Mouse (Mus musculus) G1E (cell line): Measurements from ENCODE around the gene Sec24d. TPM values are rescaled to one million over a fixed set of nuclear protein-coding genes. Genes with fewer than 3 reads are reported as not detected.

ENCODE experiments used
- ATAC-seq: 2 replicates; pipeline ENCODE4 v1.8.0; 2016; ENCODE audit warnings: mild to moderate bottlenecking; ENCODE audit not compliant: insufficient number of reproducible peaks, poor library complexity, low FRiP score, severe bottlenecking; ENCODE audit errors: extremely low read depth
- DNase-seq: peaks from one replicate; pipeline ENCODE4 v3.0.0; 2012; ENCODE audit warnings: low spot score
- H3K27me3 ChIP-seq: 2 replicates; pipeline ENCODE4 v1.6.1; 2012; ENCODE audit warnings: mild to moderate bottlenecking, low read length, inconsistent platforms; ENCODE audit not compliant: insufficient read depth
- H3K36me3 ChIP-seq: replicated peaks from 2 replicates; pipeline ENCODE3; 2012; ENCODE audit warnings: mild to moderate bottlenecking, inconsistent platforms
- H3K4me1 ChIP-seq: 2 replicates; pipeline ENCODE4 v1.6.1; 2012; ENCODE audit warnings: low read depth, low read length, inconsistent platforms, mixed read lengths; ENCODE audit not compliant: insufficient read depth
- H3K4me3 ChIP-seq: 2 replicates; pipeline ENCODE4 v1.5.1; 2012; ENCODE audit warnings: low read depth, mild to moderate bottlenecking, inconsistent platforms, low read length, moderate library complexity, mixed read lengths
- H3K9me3 ChIP-seq: replicated peaks from 2 replicates; pipeline ENCODE4 v1.6.1; 2012; ENCODE audit warnings: inconsistent platforms
- CTCF ChIP-seq: IDR thresholded peaks from 2 replicates; pipeline ENCODE4 v1.5.1; 2012; ENCODE audit warnings: low read depth, low read length, inconsistent platforms, mixed read lengths
- GATA1 ChIP-seq: IDR thresholded peaks from 2 replicates; pipeline ENCODE4 v1.6.1; 2012; ENCODE audit warnings: borderline replicate concordance, low read length, inconsistent platforms, mixed read lengths
- GATA2 ChIP-seq: IDR thresholded peaks from 2 replicates; pipeline ENCODE4 v1.6.1; 2012; ENCODE audit warnings: low read depth, low read length, inconsistent platforms, borderline replicate concordance
- POLR2AphosphoS5 ChIP-seq: IDR thresholded peaks from 2 replicates; pipeline ENCODE4 v1.6.1; 2012; ENCODE audit warnings: low read depth, low read length, inconsistent platforms; ENCODE audit not compliant: insufficient replicate concordance
- TAL1 ChIP-seq: conservative IDR thresholded peaks from 2 replicates; pipeline ENCODE4 v1.6.1; 2012; ENCODE audit warnings: low read depth, low read length, inconsistent platforms, mixed read lengths
- polyA plus RNA-seq: library from polyadenylated mRNA; stranded (reverse); fragments of >175 nt; gene quantifications from 2 replicates; pipeline ENCODE4 v1.2.3, GENCODE M21; 2012
- total RNA-seq, 2 experiments: library from RNA; stranded (forward) in 1 of 2; stranded (reverse) in 1 of 2; fragments of 200-1000 nt in 1 of 2; fragments of >200 nt in 1 of 2; fragmentation: Nextera tagmentation in 1 of 2; gene quantifications; 2 replicates each; pipeline ENCODE4 v1.2.3; 2014 to 2017

The Sec24d gene
- total and polyA plus RNA-seq, 3 experiments = 0.49 TPM; not detected in 2

DNA sequence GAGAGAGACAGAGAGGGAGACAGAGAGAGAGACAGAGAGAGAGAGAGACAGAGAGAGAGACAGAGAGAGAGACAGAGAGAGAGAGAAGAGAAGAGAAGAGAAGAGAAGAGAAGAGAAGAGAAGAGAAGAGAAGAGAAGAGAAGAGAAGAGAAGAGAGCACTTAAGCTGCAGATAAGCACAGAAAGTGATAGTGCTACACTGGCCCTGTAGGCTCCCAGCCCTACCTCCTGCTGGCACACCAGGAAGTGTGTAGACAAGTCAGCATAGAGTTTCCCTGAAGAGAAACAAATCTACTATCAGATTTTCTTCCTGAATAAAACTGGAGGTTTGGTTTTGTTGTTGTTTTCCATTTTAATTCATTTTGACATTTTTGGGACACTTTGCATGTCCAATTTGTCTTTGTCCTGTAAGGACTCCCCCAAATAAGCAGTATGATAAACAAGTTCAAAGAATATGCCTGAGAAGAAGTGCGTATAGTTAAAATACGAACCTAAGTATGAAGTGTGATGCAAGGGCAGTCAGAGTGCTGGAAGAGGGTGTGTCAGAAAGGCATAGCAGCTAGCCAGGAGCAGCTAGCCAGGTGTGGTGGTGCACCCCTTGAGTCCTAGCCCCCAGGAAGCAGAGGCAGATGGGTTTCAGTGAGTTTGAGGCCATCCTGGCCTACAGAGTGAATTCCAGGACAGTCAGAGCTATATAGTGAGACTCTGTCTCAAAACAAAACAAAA lies 65.2 kb downstream of the Sec24d start:
- no peak for ATAC-seq
- Histone ChIP-seq H3K9me3 (no peaks in the 10 kb centered on the region), H3K4me1 (no peaks in the 10 kb centered on the region), H3K36me3 (no peaks in the 10 kb centered on the region), H3K4me3 (no peak overlapping the region), H3K27me3 (peaks cover 2% of the 10 kb centered on the region; the same call in 1 of the 2 replicates)
- TF ChIP-seq CTCF = no peak
- TF ChIP-seq TAL1 = no peak
- no peak for TF ChIP-seq POLR2AphosphoS5
- no peak for DNase-seq

- no peak for TF ChIP-seq TAL1
- no peak for TF ChIP-seq POLR2AphosphoS5
- no peak for TF ChIP-seq GATA2
- TF ChIP-seq GATA1 = no peak
- no peaks in the 10 kb centered on the region for H3K9me3 ChIP-seq
- ATAC-seq (no peak), DNase-seq (no peak)
- peaks cover 2% of the 10 kb centered on the region; the same call in 1 of the 2 replicates for H3K27me3 ChIP-seq
- no peaks in the 10 kb centered on the region for H3K36me3 ChIP-seq
- no peak overlapping the region for H3K4me3 ChIP-seq
- no peaks in the 10 kb centered on the region for H3K4me1 ChIP-seq
These were observed 65.8 kb downstream of the Sec24d start for GRCm38 (mm10) chr3:123333055-123333424.

- ATAC-seq = no peak
- H3K4me3 ChIP-seq = no peak overlapping the region
- H3K9me3 ChIP-seq = no peaks in the 10 kb centered on the region
- no peak for DNase-seq
- H3K27me3 ChIP-seq = peaks cover 2% of the 10 kb centered on the region; the same call in 1 of the 2 replicates
- H3K4me1 ChIP-seq = no peaks in the 10 kb centered on the region
- no peak for TF ChIP-seq GATA1
- TF ChIP-seq POLR2AphosphoS5 = no peak
- no peak for TF ChIP-seq GATA2
- TF ChIP-seq TAL1 = no peak
- TF ChIP-seq CTCF = no peak
- no peaks in the 10 kb centered on the region for H3K36me3 ChIP-seq
These were observed 67.7 kb downstream of the Sec24d start for GRCm38 (mm10) chr3:123334947-123335346.

DNA sequence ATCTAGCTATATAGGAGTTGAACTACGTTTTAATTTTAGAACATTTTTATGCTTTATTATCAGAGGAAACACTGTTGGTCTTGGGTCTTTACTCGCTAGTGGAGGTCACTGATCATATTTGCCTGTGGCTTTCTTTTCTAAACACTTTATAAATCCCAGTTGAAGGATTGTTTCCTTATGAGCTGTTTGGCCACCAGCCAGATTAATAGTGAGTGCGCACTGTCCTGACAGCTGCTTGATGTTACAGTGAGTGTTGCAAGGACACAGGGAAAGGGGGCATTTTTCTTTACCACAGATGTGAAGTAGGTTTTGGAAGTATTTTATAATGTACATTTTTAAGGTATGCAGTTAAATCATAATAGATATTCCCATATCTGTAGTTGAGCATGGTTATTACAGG lies 68.2 kb downstream of the Sec24d start:
- no peak for TF ChIP-seq CTCF
- no peak for TF ChIP-seq POLR2AphosphoS5
- no peak for TF ChIP-seq GATA2
- TF ChIP-seq GATA1 = no peak
- TF ChIP-seq TAL1 = no peak
- Histone ChIP-seq H3K9me3 (no peaks in the 10 kb centered on the region), H3K4me1 (no peaks in the 10 kb centered on the region), H3K36me3 (no peaks in the 10 kb centered on the region), H3K27me3 (peaks cover 2% of the 10 kb centered on the region; the same call in 1 of the 2 replicates), H3K4me3 (no peak overlapping the region)
- no peak for DNase-seq
- no peak for ATAC-seq

DNA sequence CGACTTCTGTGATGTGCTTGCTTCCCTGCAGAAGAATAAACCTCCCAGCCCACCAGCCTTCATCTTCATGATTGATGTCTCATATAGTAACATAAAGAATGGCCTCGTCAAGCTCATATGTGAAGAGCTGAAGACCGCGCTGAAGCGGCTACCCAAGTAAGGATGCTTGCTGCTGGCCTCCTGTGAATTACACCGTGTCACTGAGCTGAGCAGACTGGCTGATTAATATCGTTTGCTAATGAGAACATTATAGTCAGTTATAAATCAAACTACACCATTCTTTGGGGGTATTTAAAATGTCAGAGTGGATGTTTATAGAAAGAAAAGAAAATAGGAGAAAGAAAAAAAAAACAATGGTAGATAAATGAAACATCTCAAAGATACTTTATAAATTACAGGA lies 69.2 kb downstream of the Sec24d start:
- H3K36me3 ChIP-seq = no peaks in the 10 kb centered on the region
- TF ChIP-seq CTCF (no peak), TAL1 (no peak), POLR2AphosphoS5 (no peak), GATA2 (no peak), GATA1 (no peak)
- H3K4me3 ChIP-seq = no peak overlapping the region
- peaks cover 2% of the 10 kb centered on the region; the same call in 1 of the 2 replicates for H3K27me3 ChIP-seq
- DNase-seq (no peak), ATAC-seq (no peak)
- no peaks in the 10 kb centered on the region for H3K4me1 ChIP-seq
- no peaks in the 10 kb centered on the region for H3K9me3 ChIP-seq

DNA sequence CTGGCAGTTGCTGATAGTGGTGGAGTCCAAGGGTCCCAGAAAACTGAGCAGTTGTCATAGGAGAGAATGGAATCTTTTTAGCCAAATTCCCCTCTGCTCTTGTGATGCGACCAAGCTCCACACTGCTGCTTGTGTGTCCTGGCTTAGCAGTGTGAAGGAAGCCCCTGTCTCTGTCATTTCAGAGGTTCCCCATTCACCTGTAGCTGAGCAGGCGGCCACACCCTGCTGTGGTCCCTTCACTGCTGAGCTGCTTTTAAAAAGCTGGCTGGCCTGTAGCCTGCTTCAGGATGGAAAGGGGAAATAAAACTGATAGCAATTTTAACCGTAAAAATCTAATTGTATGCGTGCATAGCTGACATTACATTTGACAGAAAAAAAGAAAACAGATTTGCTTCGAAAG lies 69.7 kb downstream of the Sec24d start:
- Histone ChIP-seq H3K27me3 (peaks cover 2% of the 10 kb centered on the region; the same call in 1 of the 2 replicates), H3K36me3 (no peaks in the 10 kb centered on the region), H3K4me1 (no peaks in the 10 kb centered on the region), H3K9me3 (no peaks in the 10 kb centered on the region), H3K4me3 (no peak overlapping the region)
- no peak for ATAC-seq
- TF ChIP-seq CTCF (no peak), GATA1 (no peak), TAL1 (no peak), POLR2AphosphoS5 (no peak), GATA2 (no peak)
- DNase-seq = no peak

- H3K27me3 ChIP-seq = peaks cover 2% of the 10 kb centered on the region; the same call in 1 of the 2 replicates
- no peaks in the 10 kb centered on the region for H3K9me3 ChIP-seq
- ATAC-seq = no peak
- DNase-seq = no peak
- no peak overlapping the region for H3K4me3 ChIP-seq
- no peaks in the 10 kb centered on the region for H3K36me3 ChIP-seq
- no peaks in the 10 kb centered on the region for H3K4me1 ChIP-seq
- no peak for TF ChIP-seq CTCF
- no peak for TF ChIP-seq TAL1
- no peak for TF ChIP-seq GATA1
- TF ChIP-seq GATA2 = no peak
- TF ChIP-seq POLR2AphosphoS5 = no peak
These were observed 70.6 kb downstream of the Sec24d start for GRCm38 (mm10) chr3:123337853-123338252.
